9 mouse cellular contexts compared by ENCODE assay signal in genomic region chr16:42305934-42306701, GRCm38 (mm10). TPM values are rescaled to one million over a fixed set of nuclear protein-coding genes. Genes with fewer than 3 reads are reported as not detected.
DNase-seq lines count a peak whose midpoint lies in the region; ATAC-seq lines count a peak whose summit lies in the region.
"Had no signal": no experiment of that assay in that cellular context is flagged by ENCODE, and none has a peak within 500 bp of the region (broad histone marks: within the 10 kb centered on the region; RNA-seq: fewer than 3 reads in every experiment).

No protein-coding gene starts in this region.

- peak overlapping the region; percentile 45; the same call in 1 of the 2 replicates for H3K9ac ChIP-seq in limb, embryonic 12.5 days (replicated peaks)

- peak overlapping the region; percentile 64 for H3K4me2 ChIP-seq in limb, embryonic 12.5 days

- H3K4me1 ChIP-seq in limb, embryonic 12.5 days (replicated peaks): peaks cover 25% of the 10 kb centered on the region

- 3% methylated on average over 14 of the region's 14 CpGs for WGBS in limb, embryonic 12.5 days

- no peaks in the 10 kb centered on the region for H3K9me3 ChIP-seq in limb, embryonic 12.5 days

- intact Hi-C loops in gastrocnemius, postnatal 14 days (cut with DNase I; ENCODE audit: low total_unique reads): no loop called here

- DNase-seq in gastrocnemius, postnatal 14 days: peak; percentile 23
- DNase-seq in gastrocnemius, adult 18-20 months (ENCODE audit: low spot score): no peak
- DNase-seq in brain, embryonic 18.5 days (ENCODE audit: low read depth, low spot score): peak; percentile 34
- peak; percentile 3 for DNase-seq in heart, adult 8-10 months (ENCODE audit: low spot score)
- DNase-seq in neural tube, embryonic 10.5 days (ENCODE audit: extremely low spot score, low spot score): peak; percentile 77
- no peak for DNase-seq in urinary bladder, postnatal 10 days (ENCODE audit: low spot score)
- no peak for DNase-seq in T-cell, adult 2 months (ENCODE audit: low spot score)

- H3K27ac ChIP-seq in limb, embryonic 12.5 days: no peak overlapping the region
- H3K27ac ChIP-seq: macrophage had no signal

- ATAC-seq in limb, embryonic 12.5 days (ENCODE audit: insufficient number of reproducible peaks, insufficient read depth, low FRiP score, low TSS enrichment, low read depth): peak; percentile 83; the same call in 1 of the 2 replicates

- no peaks in the 10 kb centered on the region for H3K36me3 ChIP-seq in limb, embryonic 12.5 days

- H3K4me3 ChIP-seq in limb, embryonic 12.5 days (replicated peaks): peak overlapping the region; percentile 37

- no peaks in the 10 kb centered on the region for H3K27me3 ChIP-seq in limb, embryonic 12.5 days

RNA-seq across cellular contexts. Expression of gene Gap43, which starts 34.3 kb away (rescaled TPM):
- 1 to 10 TPM; 3.2 to 5.3 TPM for total RNA-seq in gastrocnemius, postnatal 14 days (2021)
- under 1 TPM; 0.17 to 0.27 TPM for total RNA-seq in gastrocnemius, adult 18-20 months (2021)
- under 1 TPM in 3 of 4 experiments, not detected in 1; 0.26 to 0.73 (median 0.35) TPM for total RNA-seq in heart, adult 8-10 months (2022)
- polyA plus RNA-seq in limb, embryonic 12.5 days (2016; fragmentation: Nextera tagmentation; extraction: Ambion mirVana): 26.8 and 29.7 TPM in 2 replicates
- polyA plus RNA-seq: macrophage had no signal

Comparison
In these comparisons a context has a peak if more than half of its experiments do, and no peak if none do; other contexts are left out.
1. DNase-seq: peak in gastrocnemius, postnatal 14 days (single experiment), brain, embryonic 18.5 days (single experiment), heart, adult 8-10 months (single experiment) and neural tube, embryonic 10.5 days (single experiment); none in gastrocnemius, adult 18-20 months (single experiment), urinary bladder, postnatal 10 days (single experiment) and T-cell, adult 2 months (single experiment).